Mouse (Mus musculus) kidney, adult 9 months (tissue): ENCODE measurements around the gene Colgalt2.
A peak's percentile ranks its signal among the peaks of the same experiment; 100 is the strongest.

Experiments
- DNase-seq: peaks from one replicate; pipeline ENCODE4 v3.0.0; 2022

Gene Colgalt2

GRCm38 (mm10) chr1:152497581-152497980 lies 98.0 kb downstream of the Colgalt2 start:
- peak; percentile 73 for DNase-seq

GRCm38 (mm10) chr1:152499802-152500201 lies 100.2 kb downstream of the Colgalt2 start:
- DNase-seq, result peak; percentile 45

GRCm38 (mm10) chr1:152506175-152506574 lies 106.5 kb downstream of the Colgalt2 start:
- DNase-seq, result no peak

- DNase-seq, result no peak
Observed at GRCm38 (mm10) chr1:152506726-152507125, 107.1 kb downstream of the Colgalt2 start.

- DNase-seq, result no peak
Observed at GRCm38 (mm10) chr1:152508481-152509220, 109.0 kb downstream of the Colgalt2 start.

- DNase-seq, result peak; percentile 85
Observed at GRCm38 (mm10) chr1:152511237-152511636, 111.6 kb downstream of the Colgalt2 start.

- DNase-seq, result no peak
Observed at GRCm38 (mm10) chr1:152514256-152514655, 114.6 kb downstream of the Colgalt2 start.

- DNase-seq, result no peak
Observed at GRCm38 (mm10) chr1:152517057-152517570, 117.5 kb downstream of the Colgalt2 start.

- DNase-seq, result peak; percentile 78
Observed at GRCm38 (mm10) chr1:152518971-152519370, 119.3 kb downstream of the Colgalt2 start.

- peak; percentile 77 for DNase-seq
Observed at GRCm38 (mm10) chr1:152520798-152521575, 121.4 kb downstream of the Colgalt2 start.

GRCm38 (mm10) chr1:152522226-152522625 lies 122.6 kb downstream of the Colgalt2 start:
- DNase-seq, result no peak

- no peak for DNase-seq
Observed at GRCm38 (mm10) chr1:152523292-152523691, 123.7 kb downstream of the Colgalt2 start.

GRCm38 (mm10) chr1:152524098-152524892 lies 124.7 kb downstream of the Colgalt2 start:
- no peak for DNase-seq

- DNase-seq, result peak; percentile 81
Observed at GRCm38 (mm10) chr1:152524987-152525648, 125.5 kb downstream of the Colgalt2 start.

- no peak for DNase-seq
Observed at GRCm38 (mm10) chr1:152526154-152526553, 126.5 kb downstream of the Colgalt2 start.

- no peak for DNase-seq
Observed at GRCm38 (mm10) chr1:152528214-152528613, 128.6 kb downstream of the Colgalt2 start.

GRCm38 (mm10) chr1:152528778-152529177 lies 129.1 kb downstream of the Colgalt2 start:
- no peak for DNase-seq

GRCm38 (mm10) chr1:152531498-152531897 lies 131.9 kb downstream of the Colgalt2 start:
- peak; percentile 50 for DNase-seq

- peak; percentile 81 for DNase-seq
Observed at GRCm38 (mm10) chr1:152534531-152534930, 134.9 kb downstream of the Colgalt2 start.

- peak; percentile 65 for DNase-seq
Observed at GRCm38 (mm10) chr1:152536416-152537018, 136.9 kb downstream of the Colgalt2 start.

GRCm38 (mm10) chr1:152537186-152537585 lies 137.6 kb downstream of the Colgalt2 start:
- DNase-seq, result no peak

- peak; percentile 86 for DNase-seq
Observed at GRCm38 (mm10) chr1:152538817-152539216, 139.2 kb downstream of the Colgalt2 start.
